Mouse (Mus musculus) kidney, adult 2 months (tissue): ENCODE data around the gene Dusp11. TPM values are rescaled to one million over a fixed set of nuclear protein-coding genes. Genes with fewer than 3 reads are reported as not detected.
"Not testable (repeated sequence)": the region's sequence is repeated elsewhere in the genome, so short reads cannot be mapped to it uniquely, and the experiment has no call there.

Source experiments
- DNase-seq: peaks from one replicate; pipeline ENCODE4 v3.0.0; 2021
- H3K27ac ChIP-seq: fragments of 200-500 bp; 2 replicates; pipeline ENCODE4 v1.5.1; 2012; ENCODE audit warnings: low read depth, low read length, control low read depth, inconsistent platforms; ENCODE audit not compliant: insufficient read depth
- H3K27me3 ChIP-seq: fragments of 200-500 bp; replicated peaks from 2 replicates; pipeline ENCODE4 v1.6.1; 2012; ENCODE audit warnings: mild to moderate bottlenecking, moderate library complexity, low read length, inconsistent platforms; ENCODE audit not compliant: control insufficient read depth, insufficient read depth
- H3K36me3 ChIP-seq: fragments of 200-500 bp; 2 replicates; pipeline ENCODE4 v1.6.1; 2012; ENCODE audit warnings: mild to moderate bottlenecking, moderate library complexity, low read length, inconsistent platforms; ENCODE audit not compliant: control insufficient read depth, insufficient read depth
- H3K4me1 ChIP-seq: fragments of 200-500 bp; 2 replicates; pipeline ENCODE4 v1.6.1; 2011; ENCODE audit warnings: low read length; ENCODE audit not compliant: control insufficient read depth, insufficient read depth
- H3K4me3 ChIP-seq: fragments of 200-500 bp; 2 replicates; pipeline ENCODE4 v1.5.1; 2011; ENCODE audit warnings: mild to moderate bottlenecking, low read depth, low read length, control low read depth; ENCODE audit not compliant: insufficient read depth
- CTCF ChIP-seq: fragments of 200-500 bp; conservative IDR thresholded peaks from 2 replicates; pipeline ENCODE4 v1.5.1; 2011; ENCODE audit warnings: low read depth, mild to moderate bottlenecking, control low read depth, low read length, moderate library complexity, mixed read lengths; ENCODE audit not compliant: insufficient read depth, insufficient read length
- POLR2A ChIP-seq: fragments of 200-500 bp; IDR thresholded peaks from one replicate; pipeline ENCODE4 v1.6.1; 2011; ENCODE audit warnings: low read depth, low read length, control low read depth
- WGBS: fragments of 180-500 bp; shearing (Covaris S2); methylation state at CpG from one replicate; pipeline ENCODE4 v1.1.7; 2018; 5-methylcytosine and 5-hydroxymethylcytosine counted together
- polyA plus RNA-seq: library from polyadenylated mRNA; depleted of rRNA; stranded (reverse); fragments of >200 nt; gene quantifications from 2 replicates; pipeline ENCODE4 v1.2.3, GENCODE M21; 2012

The Dusp11 gene
- polyA plus RNA-seq, 1 experiment, result 36.6 TPM

- no peaks in the 10 kb centered on the region for H3K27me3 ChIP-seq
- no peak overlapping the region for H3K4me3 ChIP-seq
- H3K27ac ChIP-seq, result peak overlapping the region; percentile 97
- DNase-seq, result peak; percentile 86
- WGBS, result 44% methylated on average over 4 of the region's 4 CpGs
- H3K4me1 ChIP-seq, result peaks cover 11% of the 10 kb centered on the region; the same call in 1 of the 2 replicates
- peaks cover 4% of the 10 kb centered on the region for H3K36me3 ChIP-seq
- TF ChIP-seq POLR2A (no peak), CTCF (no peak)
Measured at GRCm38 (mm10) chr6:85919401-85919800, 42.1 kb downstream of the Dusp11 start.

- DNase-seq, H3K4me3 ChIP-seq: not testable (repeated sequence)
- H3K4me1 ChIP-seq, result peaks cover 11% of the 10 kb centered on the region; the same call in 1 of the 2 replicates
Measured at GRCm38 (mm10) chr6:85918341-85918740, 43.1 kb downstream of the Dusp11 start.

DNA sequence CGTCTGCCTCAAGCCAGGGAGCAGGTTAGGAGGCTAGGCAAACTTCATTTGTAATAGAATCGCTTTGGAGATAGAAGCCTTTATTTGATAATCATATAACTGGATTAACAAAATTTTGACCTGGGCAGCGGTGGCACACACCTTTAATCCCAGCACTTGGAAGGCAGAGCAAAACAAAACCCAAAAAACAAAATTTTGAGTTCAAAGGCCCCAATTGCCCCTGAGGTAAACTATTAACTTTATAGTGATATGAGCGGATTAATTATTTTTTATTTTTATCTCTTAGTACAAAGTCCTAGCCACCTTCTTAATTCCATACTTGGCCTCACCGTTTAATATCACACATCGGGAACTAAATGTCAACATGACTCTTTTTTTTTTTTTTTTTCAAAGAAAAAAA is 44.9 kb downstream of the Dusp11 start:
- DNase-seq, result peak; percentile 74

More at GRCm38 (mm10) chr6:85918341-85918740, 43.1 kb downstream of the Dusp11 start:
- H3K36me3 ChIP-seq, H3K27me3 ChIP-seq: not testable (repeated sequence)
- WGBS, result 87% methylated on average over 3 of the region's 3 CpGs
- peak overlapping the region; percentile 74 for H3K27ac ChIP-seq

GRCm38 (mm10) chr6:85915539-85916513 is 45.6 kb downstream of the Dusp11 start, which contains the start of gene Nat8f1:
Gene Nat8f1 (minus strand): TSS chr6:85915687.
- H3K27me3 ChIP-seq, H3K36me3 ChIP-seq: not testable (repeated sequence)
- peaks cover 17% of the 10 kb centered on the region; the same call in 1 of the 2 replicates for H3K4me1 ChIP-seq
- under 1% methylated on average over 61 of the region's 61 CpGs for WGBS
- TF ChIP-seq CTCF (peak; percentile 37; the same call in 1 of the 2 replicates), POLR2A (peak; percentile 50)
- peak; percentile 96 for DNase-seq
- peak within 1 kb of the TSS; percentile 55 for H3K4me3 ChIP-seq
- H3K27ac ChIP-seq, result peak within 1 kb of the TSS; percentile 92

More for the DNA sequence above, 44.9 kb downstream of the Dusp11 start:
- TF ChIP-seq POLR2A (no peak), CTCF (no peak)
- no peaks in the 10 kb centered on the region for H3K27me3 ChIP-seq
- H3K4me1 ChIP-seq, result peaks cover 11% of the 10 kb centered on the region; the same call in 1 of the 2 replicates
- WGBS, result 58% methylated on average over 6 of the region's 6 CpGs
- peak overlapping the region; percentile 55 for H3K4me3 ChIP-seq
- H3K27ac ChIP-seq, result peak overlapping the region; percentile 92
- H3K36me3 ChIP-seq, result peaks cover 1% of the 10 kb centered on the region; the same call in 1 of the 2 replicates

GRCm38 (mm10) chr6:85915141-85915538 is 46.3 kb downstream of the Dusp11 start:
- H3K27ac ChIP-seq, result peak overlapping the region; percentile 92
- H3K4me3 ChIP-seq, result peak overlapping the region; percentile 55
- no peak for DNase-seq
- WGBS, result 2% methylated on average over 11 of the region's 11 CpGs
- TF ChIP-seq CTCF, result no peak
- TF ChIP-seq POLR2A, result no peak
- peaks cover 11% of the 10 kb centered on the region; the same call in 1 of the 2 replicates for H3K4me1 ChIP-seq
- no peaks in the 10 kb centered on the region for H3K27me3 ChIP-seq
- H3K36me3 ChIP-seq, result peaks cover 3% of the 10 kb centered on the region; the same call in 1 of the 2 replicates

GRCm38 (mm10) chr6:85911587-85911986 is 49.9 kb downstream of the Dusp11 start, which contains the start of gene Tprkb:
Gene Tprkb (plus strand): TSS chr6:85911865.
- H3K27ac ChIP-seq, result peak within 1 kb of the TSS; percentile 35
- H3K27me3 ChIP-seq, result no peaks in the 10 kb centered on the region
- TF ChIP-seq CTCF, result no peak
- TF ChIP-seq POLR2A, result no peak
- no peak within 1 kb of the TSS; the same call in 1 of the 2 replicates for H3K4me3 ChIP-seq
- peak; percentile 63 for DNase-seq
- H3K4me1 ChIP-seq, result peaks cover 14% of the 10 kb centered on the region; the same call in 1 of the 2 replicates
- 51% methylated on average over 3 of the region's 3 CpGs for WGBS
- peaks cover 3% of the 10 kb centered on the region; the same call in 1 of the 2 replicates for H3K36me3 ChIP-seq

- Histone ChIP-seq H3K36me3 (peaks cover 3% of the 10 kb centered on the region; the same call in 1 of the 2 replicates), H3K4me1 (peaks cover 14% of the 10 kb centered on the region; the same call in 1 of the 2 replicates), H3K27me3 (no peaks in the 10 kb centered on the region), H3K27ac (no peak overlapping the region), H3K4me3 (no peak overlapping the region)
- TF ChIP-seq POLR2A, result no peak
- no peak for TF ChIP-seq CTCF
- 85% methylated on average over 1 of the region's 1 CpGs for WGBS
- DNase-seq, result no peak
Measured at GRCm38 (mm10) chr6:85909704-85910103, 51.8 kb downstream of the Dusp11 start.
